Mouse (Mus musculus): ENCODE measurements at regions not wholly inside any gene's neighbourhood (a gene's known extent, or its start where the extent isn't known, plus 50 kb on each side); places are given as distances from the start of the nearest gene placed in this dataset.
A peak's percentile ranks its signal among the peaks of the same experiment; 100 is the strongest.

- DNase-seq, result no peak
These were observed 224.2 kb upstream of the Serp2 start for GRCm38 (mm10) chr14:76780572-76781523.

GRCm38 (mm10) chr14:76778541-76779399, 222.1 kb upstream of the Serp2 start:
- DNase-seq, result peak; percentile 35

DNA sequence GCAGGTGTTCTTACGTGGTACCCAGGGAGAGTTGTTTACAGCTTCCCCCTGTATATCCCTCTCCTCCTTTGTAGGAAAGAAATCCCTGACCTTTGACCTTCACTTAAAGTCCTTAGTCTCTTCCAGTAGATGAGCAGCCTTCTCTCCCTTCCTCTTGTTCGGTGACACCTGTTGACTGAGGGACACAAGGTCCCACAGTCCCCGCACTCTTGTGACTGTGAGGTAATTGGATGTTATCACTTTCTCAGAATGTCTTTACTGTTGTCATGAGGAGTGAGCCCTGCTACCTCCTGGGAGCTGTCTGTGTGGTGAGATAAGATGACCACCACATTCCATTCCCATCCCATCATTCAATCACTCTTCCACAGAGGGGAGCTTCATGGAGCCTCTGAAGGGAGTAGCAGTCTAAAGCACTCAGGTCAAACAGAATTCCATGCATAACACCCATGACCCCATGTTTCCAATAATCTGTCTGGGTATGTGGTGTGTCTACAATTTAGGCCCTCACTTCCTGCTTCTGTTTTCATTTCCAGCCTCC, 218.8 kb upstream of the Serp2 start:
- no peak for DNase-seq

DNA sequence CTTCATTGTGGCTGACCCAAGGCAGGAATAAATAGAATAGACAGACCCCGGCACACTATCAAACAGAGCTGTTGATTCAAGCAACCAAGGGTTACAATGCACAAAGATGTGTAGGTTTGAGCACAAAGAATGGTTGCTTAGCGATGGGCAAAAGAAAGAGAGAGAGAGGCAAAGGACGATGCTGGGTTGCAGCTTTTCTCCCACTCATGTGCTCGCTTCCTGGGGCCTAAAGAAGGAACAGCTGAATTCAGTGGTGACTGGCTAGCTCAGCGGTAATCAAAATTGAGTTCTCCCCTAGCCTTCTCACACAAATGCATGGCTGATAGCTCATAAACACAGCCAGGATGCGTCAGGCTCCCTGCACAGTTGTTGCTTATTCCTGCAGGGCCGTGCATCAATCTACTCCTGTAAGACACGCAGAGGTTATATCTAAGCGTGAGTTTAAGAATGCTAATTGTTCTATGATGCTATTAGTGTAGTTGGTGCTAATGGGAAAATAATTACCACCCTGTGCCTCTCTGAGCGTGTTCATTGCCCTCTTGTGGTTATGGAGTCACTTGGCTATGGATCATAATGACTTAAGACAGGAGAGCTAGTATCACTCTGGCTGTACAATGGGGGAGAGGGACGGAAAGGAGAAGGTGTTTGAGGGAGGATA, 216.2 kb upstream of the Serp2 start:
- no peak for DNase-seq

DNA sequence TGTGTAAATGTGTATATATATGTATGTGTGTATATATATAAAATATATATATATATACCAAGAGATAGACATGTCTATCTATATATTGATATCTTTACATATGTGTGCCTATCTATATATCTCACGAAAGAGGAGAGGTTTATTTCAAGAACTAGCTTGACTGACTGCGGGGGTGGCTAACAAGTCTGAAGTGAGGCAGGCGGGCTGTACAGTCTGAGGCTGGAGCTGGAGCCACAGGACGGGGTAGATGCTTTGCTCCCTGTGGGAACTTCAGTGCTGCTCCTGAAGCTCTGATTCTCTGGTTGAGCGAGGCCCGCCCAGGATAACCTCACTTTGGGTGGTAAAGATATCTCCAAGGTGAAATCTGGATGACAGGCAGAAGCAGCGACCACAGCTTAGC, 213.4 kb upstream of the Serp2 start:
- DNase-seq, result no peak

GRCm38 (mm10) chr14:76767301-76767700, 210.6 kb upstream of the Serp2 start:
- no peak for DNase-seq

DNA sequence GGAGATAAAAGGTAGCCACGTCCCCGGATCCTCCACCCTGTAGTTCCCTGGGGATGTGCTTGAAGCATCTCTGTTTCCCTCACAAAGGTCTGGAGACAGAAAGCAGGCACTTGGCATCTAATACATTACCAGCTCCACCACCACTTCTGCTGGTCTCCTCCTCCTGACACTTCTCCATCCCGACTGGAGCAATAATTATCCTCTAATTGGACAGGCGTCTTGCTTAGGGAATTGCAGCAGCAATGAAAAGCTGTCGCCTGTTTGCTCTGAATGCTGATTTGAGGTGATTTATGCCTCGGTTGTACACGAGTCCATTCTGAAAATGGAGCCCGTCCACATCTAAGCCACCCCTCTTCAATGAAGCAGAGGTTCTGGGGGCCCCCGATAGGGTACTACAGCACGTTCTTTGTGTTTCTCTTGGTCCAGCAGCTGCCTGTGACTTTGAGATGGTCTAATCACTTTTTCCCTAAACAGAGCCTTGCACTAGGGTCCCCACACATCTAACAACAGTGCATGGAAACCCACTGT, 209.6 kb upstream of the Serp2 start:
- no peak for DNase-seq

DNA sequence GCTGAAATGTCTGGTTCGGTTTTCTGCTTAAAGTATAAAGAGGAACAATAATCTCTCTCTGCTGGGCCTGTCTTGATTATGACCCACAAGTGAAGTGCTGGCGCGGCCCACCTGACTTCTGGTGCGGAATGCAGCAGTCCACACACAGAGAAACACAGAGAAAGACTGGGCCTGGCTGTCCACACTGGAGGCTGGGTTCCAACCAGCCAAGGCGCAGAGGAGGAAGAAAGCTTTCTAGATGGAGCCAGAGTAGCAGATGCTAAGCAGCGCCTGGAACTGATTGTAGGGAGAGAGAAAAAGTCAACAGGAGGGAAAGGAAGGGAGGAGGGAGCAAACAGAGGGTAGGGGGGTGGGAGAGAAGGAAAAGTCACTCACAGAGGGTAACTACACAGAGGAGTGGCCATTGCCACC, 208.4 kb upstream of the Serp2 start:
- no peak for DNase-seq

DNA sequence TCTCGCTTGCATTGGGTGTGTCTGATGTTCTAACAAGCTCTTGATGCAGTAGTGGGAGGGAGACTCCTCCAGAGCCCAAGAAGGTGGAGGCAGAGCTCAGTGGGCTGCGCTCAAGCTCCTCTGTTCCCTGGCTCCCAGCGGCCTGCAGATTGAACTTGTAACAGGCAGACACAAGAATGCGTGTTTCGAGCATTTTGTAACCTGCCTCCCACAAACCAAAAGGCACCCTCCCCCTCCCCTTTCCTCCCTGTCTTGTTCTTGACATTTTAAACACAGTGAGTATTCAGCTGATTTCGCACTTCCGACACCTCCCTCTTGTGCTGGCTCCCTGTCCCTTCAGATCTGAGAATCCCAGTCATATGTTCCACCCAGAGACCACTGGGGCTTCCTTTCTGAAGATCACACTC, 207.7 kb upstream of the Serp2 start:
- no peak for DNase-seq

GRCm38 (mm10) chr14:76763539-76763938, 206.8 kb upstream of the Serp2 start:
- no peak for DNase-seq

- no peak for DNase-seq
These were observed 206.1 kb upstream of the Serp2 start for GRCm38 (mm10) chr14:76762777-76763176.

DNA sequence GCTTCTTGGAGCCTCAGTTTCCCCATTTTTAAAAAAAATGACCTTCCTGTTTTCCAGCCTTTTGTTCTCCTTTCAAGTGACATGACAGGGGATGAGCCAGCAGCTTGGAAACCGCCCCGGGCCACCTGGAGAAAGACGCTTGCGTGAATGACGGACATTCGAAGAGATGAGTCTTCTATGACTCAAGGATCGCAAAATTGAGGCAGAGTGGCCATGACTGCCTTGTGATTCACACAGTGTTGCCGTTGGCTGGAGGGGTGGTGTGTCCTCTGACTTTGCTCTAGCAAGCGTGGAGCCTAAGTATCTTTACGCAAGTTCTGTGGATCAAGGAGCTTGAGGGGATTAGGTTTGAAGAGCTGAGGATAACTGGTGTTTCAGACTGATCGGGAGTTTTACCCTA, 205.0 kb upstream of the Serp2 start:
- DNase-seq, result no peak

GRCm38 (mm10) chr14:76761274-76761673, 204.6 kb upstream of the Serp2 start:
- no peak for DNase-seq

DNA sequence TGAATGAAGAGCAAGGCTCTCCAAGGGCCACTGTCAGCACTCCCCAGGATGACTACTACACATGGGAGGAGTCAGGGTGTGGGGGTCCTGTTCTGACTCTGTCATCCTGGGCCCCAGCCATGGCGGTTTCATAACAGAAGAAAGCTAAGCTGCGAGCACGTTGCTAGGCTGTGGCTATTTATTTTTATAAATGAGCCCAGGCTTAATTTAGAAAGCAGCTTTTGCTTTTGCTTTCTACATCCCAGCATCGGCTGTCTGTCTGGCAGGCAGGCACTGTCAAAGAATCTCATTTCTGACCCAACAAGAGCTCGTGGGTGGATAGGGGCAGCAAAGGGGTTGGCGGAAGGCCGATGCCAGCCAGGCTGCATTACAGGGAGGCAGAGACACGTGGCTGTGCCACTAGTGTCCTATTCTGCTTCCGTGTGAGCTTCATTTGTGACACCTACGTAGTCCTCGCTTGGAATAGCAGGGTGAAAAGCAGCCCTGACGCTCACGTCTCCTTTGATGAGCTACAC, 203.9 kb upstream of the Serp2 start:
- no peak for DNase-seq

DNA sequence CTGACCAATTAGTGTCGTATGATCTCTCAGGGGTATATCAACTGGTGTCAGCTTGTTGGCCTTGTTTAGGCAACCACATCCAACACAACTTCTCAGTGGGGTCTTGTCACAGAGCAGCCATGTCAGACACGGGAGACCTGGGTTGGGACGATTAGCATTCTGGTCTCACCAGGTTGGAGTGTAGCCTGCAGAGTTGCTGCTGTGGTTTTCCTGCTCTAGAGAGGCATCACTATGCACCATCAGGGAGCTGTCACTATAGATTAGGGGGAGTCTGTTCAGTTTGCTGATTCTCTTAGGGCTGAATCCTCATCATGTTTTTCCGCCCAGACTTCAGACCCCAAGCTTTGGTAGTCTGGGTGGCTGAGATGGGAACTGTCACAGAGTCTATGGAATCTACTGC, 202.7 kb upstream of the Serp2 start:
- DNase-seq, result no peak

DNA sequence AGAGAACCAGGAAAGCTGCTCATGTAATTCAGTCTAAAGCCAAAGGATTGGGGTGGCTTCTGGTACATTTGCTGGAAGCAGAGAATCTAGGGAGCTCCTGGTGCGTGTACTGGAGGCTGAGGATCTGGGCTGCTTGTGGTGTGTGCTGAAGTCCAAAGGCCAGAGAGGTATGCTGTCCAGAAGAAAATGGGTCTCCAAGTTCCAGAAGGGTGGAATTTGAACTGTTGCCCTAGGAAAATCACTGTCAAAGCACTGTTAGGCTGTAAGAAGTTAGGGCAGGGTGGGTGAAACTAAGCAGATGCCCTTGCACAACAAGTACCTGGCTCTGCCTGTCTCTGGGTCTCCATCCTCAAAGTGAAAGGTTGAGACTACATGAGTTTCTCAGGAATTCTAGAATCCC, 201.9 kb upstream of the Serp2 start:
- DNase-seq, result peak; percentile 28

GRCm38 (mm10) chr14:76755591-76756376, 199.1 kb upstream of the Serp2 start:
- no peak for DNase-seq

DNA sequence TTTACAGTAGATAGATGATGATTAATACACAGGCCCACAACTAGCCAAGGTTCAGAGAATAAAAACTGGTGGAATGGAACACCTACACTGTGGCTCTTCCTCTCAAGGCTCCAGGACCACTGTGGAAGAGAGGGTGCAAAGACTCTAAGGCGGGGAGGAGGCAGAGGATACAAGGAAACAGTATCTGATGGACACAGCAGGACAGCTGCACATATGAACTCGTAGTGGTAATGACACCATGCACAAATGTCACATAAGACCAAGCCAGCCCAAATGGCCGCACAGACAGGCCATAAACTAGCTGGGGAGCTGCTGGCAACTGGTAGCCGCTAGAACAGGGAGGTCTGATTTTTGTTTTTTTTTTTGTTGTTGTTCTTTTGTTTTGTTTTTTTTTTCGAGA, 197.0 kb upstream of the Serp2 start:
- DNase-seq, result no peak

GRCm38 (mm10) chr14:76749178-76749577, 192.5 kb upstream of the Serp2 start:
- DNase-seq, result no peak

DNA sequence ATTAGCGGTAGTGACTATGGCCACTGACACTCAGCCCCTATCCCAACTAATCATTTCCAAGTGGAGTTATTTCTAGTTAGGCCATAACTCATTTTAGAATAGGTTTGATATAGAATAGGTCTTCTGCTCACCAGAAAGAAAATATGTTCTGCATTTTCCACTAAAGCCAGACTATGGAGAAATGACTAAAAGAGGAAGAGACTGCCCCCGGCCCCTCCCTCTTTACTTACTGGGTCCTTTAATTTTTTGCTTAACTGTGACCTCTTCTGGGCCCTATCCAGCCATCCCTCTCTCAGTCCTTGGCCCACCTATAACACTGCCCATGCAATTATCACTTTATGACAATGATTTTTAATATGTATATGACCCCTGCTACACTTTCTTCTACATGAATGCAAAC, 192.0 kb upstream of the Serp2 start:
- no peak for DNase-seq

DNA sequence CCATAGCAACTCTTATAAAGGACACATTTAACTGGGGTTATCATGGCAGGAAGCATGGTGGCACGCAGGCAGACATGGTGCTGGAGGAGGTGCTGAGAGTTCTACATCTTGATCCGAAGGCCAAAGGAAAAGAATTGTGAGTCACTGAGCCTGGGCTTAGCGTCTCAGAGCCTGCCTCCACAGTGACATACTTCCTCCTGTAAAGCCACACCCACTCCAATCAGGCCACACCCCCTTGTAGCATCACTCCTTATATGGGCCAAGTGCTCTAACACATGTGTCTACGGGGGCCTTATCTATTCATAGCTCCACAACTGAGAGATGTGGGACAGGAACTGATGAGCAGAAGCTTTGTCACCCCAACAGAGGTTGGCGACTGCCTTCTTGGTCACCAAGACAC, 191.1 kb upstream of the Serp2 start:
- DNase-seq, result no peak

- DNase-seq, result no peak
These were observed 189.6 kb upstream of the Serp2 start for GRCm38 (mm10) chr14:76746282-76746681.
